Mouse (Mus musculus) embryonic fibroblast, embryonic 13.5 days (primary cell): ENCODE measurements around the gene Cic.

ENCODE experiments used
- CTCF ChIP-seq: IDR thresholded peaks from 2 replicates; pipeline ENCODE4 v1.5.1; 2011; ENCODE audit warnings: mild to moderate bottlenecking, control low read depth, low read length, moderate library complexity, borderline replicate concordance; ENCODE audit not compliant: insufficient read depth
- POLR2A ChIP-seq: IDR thresholded peaks from 2 replicates; pipeline ENCODE4 v1.6.1; 2011; ENCODE audit warnings: low read depth, mild to moderate bottlenecking, control low read depth, low read length, moderate library complexity

- TF ChIP-seq CTCF = no peak
- TF ChIP-seq POLR2A = no peak
Measured at GRCm38 (mm10) chr7:25308702-25309318, 41.3 kb downstream of the Cic start.
